In the genomic region with DNA sequence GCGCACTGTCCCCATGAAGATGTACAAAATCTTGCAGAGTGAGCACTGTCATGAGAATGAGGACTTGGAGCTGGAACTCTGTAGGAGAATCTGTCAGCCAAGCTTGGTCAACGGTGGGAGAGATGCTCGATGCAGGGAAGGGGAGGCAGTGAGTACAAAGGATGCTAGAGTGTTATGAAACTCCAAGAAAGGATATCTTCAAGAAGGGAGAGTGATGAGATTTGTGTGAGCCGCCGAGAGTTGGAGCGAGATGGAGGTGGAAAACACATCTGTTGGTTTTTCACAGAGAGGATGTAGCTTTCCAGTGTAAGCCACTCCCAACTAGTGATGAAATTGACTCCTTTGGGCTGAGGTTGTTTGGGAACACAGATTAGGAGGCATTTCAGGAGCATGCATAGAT, we compare ENCODE assay signal across 14 mouse cellular contexts.
"Had no signal": no experiment of that assay in that cellular context is flagged by ENCODE, and none has a peak within 500 bp of the region (broad histone marks: within the 10 kb centered on the region; RNA-seq: fewer than 3 reads in every experiment).

No protein-coding gene starts in this region.

- DNase-seq: kidney, adult 11 months; kidney, adult 8-10 months; kidney, postnatal 10 days; kidney, postnatal 36 days; layer of hippocampus, postnatal 36 days; liver, embryonic 13.5 days; lung, adult 2 months; lung, postnatal 14 days; lung, postnatal 4 days; midbrain, embryonic 14.5 days; right cerebral cortex, postnatal 25 days; thymus, adult 2 months; thymus, postnatal 14 days; thymus, postnatal 4 days had no signal
